Mouse (Mus musculus) lung, postnatal 36 days (tissue): ENCODE results near the gene Higd1a.

Experiments
- DNase-seq: peaks from one replicate; pipeline ENCODE4 v3.0.0; 2022; ENCODE audit warnings: mixed read lengths

Gene Higd1a

DNA sequence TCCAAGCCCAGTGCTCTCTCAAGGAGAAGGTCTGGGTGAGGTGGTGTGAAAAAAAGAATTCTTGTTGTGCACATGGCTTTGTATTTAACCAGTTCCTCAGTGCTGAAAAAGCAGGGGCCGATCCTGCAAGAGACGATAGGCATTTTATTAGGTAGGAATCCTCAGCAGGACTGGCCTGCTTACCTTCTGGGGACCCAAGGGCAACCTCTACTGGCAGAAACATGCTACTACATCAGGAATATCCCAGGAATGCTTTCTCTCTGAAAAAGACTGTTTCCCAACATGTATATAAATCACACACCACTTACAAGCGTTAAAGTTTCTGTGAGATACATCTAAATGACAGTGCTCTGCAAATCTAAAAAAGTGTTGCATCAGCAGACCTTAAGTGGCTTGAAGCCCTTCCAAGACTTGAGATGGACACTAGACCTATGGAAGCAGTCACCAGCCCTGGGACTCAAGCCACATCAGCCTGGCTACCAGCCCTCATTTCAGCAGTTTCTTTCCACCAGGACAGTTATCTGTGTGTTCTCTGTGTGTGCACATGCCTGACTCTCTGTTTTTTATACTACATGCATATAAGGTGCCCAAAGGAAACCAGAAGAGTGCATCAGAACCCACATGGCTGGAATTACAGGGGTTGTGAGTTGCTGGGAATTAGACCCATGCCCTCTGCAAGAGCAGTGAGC, 19.0 kb upstream of the Higd1a start:
- peak; percentile 85 for DNase-seq

DNA sequence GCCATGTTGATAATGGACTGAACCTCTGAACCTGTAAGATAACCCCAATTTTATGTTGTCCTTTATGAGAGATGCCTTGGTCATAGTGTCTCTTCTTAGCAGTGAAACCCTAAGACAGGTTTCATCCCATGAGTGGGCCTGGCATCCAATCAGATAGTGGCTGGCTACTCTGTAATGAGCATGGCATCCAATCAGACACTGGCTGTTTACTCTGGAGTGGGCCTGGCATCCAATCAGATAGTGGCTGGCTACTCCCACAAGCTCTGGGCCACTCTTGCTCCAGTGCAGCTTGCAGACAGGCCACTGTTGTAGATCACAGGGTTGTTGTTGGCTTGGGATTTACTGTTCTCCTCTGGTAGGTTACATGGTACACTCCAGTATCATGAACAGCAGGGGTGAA, 15.4 kb upstream of the Higd1a start:
- no peak for DNase-seq

DNA sequence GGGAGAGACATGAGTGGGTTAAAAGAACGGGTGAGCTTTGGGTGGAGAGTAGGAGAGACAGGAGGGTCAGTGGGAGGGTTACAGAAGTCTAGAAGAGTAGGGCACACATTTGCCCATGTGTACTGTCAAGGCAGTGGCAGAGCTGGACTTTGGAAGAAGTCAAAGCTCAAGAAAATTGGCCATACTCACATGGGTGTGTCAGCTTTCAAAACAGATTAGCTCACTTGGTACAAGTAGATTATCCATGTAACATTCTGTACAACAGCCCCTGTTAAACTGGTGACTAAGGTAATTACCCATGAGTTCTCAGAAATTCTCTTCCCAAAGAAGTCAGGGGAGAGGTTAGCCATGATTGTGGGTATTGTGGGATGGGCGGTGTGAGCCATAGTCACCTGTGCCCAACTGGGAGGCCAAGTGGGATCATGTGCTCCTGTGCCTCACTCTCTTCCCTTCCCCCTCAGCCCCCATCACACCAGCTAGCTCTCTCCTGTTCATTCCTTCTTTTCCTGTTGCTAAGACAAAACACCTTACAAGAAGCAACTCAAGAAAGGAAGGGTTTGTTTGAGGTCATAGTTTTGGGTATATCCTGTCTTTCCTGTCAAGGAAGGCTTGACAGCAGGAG, 14.0 kb upstream of the Higd1a start:
- DNase-seq: no peak

DNA sequence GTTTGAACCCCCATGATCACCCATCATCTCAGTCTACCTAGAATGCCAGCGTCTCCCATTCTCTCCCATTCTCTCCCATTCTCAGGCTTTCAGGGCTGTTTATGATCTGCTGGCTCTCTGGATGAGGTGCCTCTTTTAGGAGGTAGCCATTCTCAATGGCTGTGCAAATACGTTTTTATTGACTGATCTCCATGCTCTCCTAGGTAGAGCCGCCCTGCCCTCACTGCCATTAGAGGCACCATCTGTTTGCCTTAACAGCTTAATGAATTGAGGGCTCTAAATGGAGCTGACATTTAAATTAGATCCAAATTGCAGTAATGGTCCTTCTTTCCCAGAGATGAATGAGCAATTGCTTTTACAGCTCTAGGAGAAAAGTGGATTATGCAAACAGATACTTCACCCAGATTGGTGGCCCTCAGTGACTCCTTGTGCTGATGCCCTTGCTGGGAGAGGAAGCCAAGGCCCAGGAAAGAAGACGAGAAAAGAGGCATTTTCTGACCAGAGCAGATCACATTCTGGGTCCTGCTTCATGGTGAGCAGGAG, 11.9 kb upstream of the Higd1a start:
- no peak for DNase-seq

DNA sequence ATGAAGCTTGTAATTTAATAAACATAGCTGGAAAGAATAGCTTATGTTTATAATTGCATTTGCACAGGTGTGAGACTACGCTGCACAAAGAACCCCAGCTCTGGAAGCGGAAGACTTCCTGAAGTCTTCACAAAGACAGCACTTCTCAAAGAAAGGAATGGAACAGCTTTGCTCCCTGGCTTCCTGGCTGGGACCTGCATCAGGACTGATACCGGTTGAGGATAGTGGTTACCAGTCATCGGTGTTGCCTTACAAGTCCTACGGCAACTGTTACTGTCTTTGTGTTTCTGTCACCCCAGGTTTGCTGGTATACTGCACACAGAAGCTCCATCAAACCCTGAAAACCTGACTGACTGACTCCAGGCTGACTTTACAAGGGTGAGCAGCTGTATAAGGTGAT, 11.3 kb upstream of the Higd1a start:
- no peak for DNase-seq

DNA sequence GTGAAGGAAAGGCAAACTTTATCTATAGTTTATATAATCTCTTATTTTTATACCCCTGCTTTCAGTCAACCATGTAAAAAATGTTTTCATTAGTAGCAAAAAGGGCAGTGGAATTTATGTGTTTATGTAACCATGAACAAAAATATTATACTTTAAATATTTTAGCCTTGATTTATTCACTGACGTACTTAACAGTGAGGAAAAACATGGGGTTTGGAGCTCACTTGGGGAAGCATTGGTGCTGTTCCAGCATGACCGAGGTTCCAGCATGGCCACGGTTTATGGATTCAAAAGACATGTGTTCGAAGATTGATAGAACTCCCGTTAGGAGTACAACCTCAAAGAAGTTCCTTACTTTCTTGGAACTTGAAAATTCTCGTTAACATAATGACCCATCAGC, 10.1 kb upstream of the Higd1a start:
- no peak for DNase-seq

DNA sequence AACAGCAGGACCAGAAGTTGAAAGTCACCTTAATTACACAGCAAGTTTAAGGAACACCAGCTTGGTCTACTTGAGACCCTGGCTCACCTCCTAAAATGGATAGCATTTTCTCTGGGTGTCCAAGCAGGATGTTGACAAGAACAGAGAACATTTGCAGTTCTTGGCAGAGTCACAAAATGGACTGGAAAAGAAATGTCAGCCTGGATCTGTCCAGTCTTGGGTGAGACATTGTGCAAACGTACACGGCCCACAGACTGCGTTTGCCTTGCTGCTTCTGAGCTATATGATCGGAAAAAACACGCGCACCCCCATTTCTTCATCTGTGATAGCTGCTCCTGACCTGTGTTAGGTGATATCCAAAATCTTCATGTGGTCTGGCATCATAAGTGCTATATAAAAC, 9.5 kb upstream of the Higd1a start:
- peak; percentile 67 for DNase-seq

DNA sequence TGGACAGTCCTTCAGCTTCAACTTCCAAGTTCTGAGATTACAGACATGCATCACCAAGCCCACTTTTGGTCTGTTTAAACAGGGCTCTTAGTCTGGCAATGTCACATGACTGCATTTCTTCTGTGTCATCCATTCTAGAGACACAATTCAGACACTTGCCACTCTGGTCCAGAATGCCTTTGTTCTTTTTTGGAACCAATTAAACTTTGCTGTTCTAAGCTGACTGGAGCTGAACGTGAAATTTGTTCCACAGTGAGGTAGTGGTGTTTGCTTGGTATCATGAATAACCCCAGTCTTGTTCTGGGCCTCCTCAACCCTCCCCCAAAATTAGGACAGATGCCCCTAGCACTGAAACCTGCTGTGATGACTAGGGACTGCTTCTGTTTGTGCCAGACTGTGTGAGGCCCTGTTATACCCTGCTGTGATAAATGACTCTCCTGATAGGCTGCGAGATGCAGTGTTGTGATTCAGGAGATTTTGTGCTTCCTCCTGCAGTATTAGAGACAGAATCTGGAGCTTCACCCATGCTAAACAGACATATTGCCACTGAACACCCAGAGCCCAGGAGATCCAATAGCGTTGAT, 7.4 kb upstream of the Higd1a start:
- DNase-seq: no peak

DNA sequence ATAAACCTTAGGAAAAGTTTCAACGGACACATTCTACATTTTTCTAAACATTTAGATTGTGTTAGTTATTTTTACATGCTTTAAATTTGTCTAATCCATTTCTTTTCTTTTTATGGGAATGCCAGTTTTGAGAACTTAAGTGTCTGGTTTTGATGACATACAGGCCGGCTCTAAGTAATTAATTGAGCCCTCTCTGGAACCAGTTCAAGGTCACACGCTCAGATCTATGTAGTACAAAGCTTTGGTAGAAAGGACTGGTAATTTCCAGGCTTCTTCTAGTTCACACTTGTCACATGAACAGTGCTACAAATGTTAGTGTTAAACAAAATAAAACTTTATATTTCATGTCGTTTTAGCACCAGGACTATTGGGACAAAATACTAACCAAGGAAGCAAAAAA, 6.7 kb upstream of the Higd1a start:
- DNase-seq: no peak

DNA sequence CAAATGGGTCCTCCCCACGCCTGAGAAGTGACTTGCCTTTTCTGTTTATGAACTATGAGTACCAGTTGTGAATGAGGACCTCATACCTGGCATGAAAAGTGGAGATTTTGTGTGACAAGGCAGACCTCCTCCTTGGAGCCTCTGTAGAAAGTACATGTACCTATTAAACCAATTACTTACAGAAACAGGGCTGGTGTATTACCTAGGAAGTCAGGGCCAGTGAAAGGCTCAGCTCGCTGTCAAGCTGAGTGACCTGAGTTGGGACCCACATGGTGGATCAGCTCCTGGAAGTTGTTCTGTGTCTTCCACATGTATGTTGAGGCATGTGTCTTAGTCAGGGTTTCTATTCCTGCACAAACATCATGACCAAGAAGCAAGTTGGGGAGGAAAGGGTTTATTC, 2.8 kb upstream of the Higd1a start:
- DNase-seq: no peak

DNA sequence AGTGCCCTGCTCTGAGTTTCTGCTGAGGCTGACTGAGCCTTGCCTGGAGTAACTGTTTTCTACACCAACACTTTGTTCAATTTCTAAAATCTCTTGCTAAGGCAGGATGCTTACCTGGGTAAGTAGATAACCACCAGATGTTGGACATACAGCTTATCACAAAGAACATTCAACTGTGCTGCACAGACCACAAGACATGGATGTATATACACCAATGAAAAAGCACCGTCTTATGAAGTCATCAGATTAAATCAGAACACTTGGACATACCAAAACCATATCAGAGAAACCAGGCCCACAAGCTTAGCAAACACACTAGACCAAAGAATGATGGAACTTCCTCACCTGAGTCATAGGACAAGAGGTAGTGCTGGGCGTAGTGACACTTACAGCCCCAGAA, 1.2 kb upstream of the Higd1a start:
- no peak for DNase-seq

DNA sequence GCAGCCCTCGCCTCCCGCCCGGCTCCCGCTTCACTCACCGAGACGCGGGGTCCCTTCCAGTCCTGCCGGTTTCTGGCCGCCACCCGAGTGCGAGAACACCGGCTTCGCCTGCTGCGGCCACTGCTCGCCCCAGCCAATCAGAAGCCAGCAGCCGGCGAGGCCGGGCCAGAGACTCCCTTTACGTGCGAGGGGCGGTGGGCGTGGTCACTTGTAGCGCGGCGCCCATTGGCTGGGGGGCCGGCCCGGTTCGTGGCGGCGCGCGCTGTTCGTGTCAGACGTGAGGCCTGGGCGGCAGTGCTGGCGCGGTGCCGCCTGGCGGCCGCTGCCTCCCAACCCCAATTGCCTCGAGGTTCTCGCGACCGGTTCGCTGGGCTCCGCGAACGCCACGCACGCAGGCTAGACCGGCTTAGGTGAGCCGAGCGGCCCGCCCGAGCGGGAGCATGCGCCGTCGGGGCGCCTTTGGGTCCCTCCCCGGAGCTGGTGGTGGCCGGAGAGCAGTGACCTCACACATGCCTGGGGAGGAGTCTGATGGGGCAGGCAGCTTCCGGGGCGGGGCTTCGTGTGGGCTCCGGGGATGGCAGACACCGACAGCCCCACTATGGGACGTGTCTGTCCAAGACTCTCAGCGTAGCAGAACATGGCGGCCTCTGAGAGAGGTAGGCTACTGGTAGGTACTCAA, 549 bp downstream of the Higd1a start:
- DNase-seq: peak; percentile 98

DNA sequence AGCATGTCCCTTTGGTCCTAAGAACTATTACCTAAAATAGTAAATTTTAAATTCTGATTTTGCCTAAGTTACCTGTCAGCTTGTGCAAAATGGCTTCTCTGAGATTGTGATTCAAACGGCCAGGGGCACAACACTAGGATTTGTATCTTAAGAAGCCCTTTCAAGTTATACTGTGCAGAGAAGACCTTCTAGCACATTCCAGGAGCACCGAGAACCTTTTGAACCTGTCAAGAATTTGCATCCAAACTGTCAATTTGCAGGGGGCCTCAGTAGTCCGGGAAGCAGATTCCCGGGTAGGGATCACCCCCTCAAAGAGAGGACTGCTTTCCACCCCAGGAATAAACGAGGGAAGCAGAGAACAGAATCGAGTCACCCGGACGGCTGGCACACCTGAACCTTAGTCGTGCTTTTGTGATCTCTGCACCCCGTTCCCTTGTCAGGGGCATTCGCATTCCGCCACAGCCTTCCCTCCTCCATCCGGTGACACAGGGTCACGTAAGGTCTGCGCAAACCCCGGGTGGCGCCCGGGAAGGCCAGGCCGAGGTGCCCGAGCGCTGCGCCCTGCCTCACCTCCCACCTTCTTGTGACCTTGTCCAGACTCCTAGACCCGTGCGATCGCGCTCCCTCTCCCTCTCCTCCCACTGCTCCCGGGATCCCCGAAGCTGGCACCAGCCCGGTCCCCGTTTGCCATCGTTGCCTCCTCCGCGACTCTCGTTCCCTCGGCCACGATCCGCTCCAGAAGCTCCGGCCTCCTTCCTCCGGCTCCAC, 1.3 kb downstream of the Higd1a start:
- DNase-seq: peak; percentile 47

DNA sequence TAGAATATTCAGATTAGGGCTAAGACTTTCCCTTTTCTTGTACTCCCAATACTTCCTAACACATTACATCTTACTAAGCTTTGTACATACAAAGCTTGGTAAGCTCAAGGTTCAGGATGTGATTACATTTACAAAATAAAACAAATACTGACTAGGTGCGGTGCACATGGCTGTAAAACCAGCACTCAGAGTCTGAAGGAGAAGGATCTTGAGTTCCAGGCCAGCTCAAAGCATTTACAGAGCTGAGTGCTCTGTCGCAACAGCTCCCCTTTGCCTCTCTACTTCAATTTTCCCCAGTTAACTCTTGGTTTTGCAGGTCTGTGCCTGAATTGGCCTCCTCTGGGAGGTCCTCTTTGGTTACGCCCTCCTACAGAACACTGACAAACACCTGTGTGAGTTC, 3.9 kb downstream of the Higd1a start:
- DNase-seq: peak; percentile 37

DNA sequence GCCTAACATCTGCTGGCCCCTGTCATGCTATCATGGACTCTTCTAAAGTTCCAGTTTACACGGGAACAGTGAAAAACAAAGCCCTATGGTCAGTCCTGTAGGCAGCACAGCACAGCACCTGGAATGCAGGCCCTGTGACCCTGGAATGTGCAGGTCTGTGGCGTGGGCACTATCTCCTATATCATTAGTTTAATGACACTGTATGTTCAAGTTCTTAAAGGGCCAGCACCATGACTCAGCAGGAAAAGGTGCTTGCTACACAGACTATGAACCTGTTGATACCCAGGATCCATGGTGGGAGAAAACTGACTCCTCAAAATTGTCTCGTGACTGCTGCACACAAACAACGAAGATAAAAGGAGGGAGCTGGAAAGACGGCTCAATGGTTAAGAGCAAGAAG, 10.3 kb downstream of the Higd1a start:
- DNase-seq: no peak

DNA sequence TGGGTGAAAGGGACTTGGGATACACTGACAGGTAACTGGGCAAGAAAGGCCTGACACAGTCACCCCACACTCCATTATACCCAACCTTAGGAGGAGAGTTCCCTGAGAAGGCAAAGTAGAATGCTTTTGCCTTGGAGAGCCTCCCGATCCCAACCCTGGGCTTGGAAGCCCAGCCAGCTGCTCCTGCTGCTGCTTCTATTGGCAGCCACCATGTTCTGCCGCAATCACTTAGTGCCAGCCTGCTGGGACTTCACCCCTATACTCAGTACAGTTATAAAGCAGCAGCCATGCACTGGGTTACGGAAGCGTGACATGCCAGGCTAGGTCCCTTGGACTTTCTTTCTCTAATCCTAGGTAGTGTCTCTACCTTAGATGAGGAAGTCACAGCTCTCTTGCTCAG, 11.0 kb downstream of the Higd1a start:
- no peak for DNase-seq

DNA sequence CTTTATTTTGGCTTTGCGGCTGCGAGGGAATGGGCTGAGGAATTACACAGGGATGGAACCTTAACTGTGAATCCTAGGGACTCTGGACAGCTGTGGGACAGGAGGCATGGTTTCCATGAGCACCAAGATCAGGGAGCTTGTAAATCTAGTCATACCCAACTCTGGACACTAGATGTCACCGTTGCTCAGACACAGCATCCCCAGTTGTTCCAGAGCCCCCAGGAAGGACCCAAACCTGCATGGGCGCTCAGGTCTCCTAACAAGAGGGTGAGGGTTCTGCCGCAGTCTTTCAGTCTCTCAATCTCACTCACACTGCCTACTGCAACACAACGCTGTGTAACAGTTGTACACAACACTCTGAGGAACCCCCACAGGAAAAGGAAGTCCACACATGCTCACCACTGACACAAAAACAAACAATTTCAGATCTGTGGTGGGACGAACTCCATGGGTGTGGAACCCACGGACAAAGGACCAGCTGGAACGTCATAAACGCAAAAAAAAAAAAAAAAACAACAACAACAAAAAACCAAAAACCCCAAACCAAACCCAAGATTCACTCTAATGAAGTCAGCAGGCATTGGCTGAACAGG, 11.5 kb downstream of the Higd1a start:
- DNase-seq: peak; percentile 52

DNA sequence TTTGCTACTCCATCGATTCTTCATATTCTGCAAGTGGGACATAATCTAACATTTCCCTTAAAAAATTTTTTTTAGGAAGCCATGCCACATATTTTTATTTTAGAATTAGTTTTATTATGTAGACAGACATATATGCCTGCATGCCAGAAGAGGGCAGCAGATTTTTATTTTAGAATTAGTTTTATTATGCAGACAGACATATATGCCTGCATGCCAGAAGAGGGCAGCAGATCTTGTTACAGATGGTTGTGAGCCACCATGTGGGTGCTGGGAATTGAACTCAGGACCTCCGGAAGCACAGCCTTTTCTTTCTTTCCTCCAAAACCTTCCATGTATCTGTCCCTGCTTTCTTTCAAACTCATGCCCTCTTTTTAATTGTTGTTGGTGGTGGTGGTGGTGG, 15.2 kb downstream of the Higd1a start:
- DNase-seq: no peak

DNA sequence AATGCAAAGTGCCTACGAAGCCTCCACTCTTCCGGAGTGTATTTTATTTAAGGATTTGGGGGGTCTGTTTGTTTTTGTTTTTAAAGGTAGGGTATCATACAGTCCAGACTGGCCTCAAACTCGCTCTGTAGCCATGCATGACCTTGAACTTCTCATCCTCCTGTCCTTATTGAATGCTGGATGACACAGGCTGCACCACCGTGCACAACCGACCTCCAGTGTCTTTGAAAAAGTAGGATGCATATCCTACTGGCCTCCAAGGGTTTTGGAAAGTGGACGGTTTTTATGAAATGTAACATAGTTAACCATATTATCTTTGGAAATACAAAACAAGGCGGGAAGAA, 18.6 kb downstream of the Higd1a start:
- no peak for DNase-seq

DNA sequence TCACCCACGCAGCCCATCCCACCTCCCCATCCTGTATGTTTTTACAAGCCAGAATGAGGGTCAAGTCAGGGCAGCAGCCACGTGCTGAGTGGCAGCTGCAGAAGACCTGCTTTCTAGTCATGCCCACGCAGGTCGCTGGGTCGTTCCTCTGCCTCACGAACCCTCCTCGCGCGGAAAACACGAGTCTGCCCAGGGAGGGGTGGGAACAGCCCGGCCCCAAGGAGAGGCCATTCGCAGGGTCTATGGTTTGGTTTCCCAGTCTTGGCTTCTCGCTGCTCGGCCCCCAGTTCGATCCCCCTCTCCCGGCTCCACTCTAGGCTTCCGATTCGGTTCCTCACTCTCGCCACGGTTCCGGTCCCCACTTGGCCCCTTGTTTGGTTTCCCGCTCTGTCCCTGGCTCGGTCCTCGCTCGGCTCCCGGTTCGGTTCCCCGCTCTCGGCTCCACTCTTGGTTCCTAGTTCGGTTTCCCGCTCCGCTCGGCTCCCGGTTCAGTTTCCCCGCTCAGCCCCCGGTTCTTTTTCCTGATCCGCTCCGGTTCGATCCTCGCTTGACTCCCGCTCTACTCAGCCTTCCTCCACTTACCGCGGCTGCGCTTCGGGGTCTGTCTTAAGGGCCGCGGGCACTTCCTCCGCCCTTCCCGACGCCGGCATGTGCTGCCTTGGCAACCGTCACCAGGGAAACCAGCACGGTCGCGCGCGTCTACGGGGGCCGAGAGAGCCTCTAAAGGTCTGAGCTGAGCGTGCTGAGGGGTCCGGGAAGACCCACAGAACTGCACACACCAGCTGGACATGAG, 19.1 kb downstream of the Higd1a start, which contains the start of gene Ccdc13:
Gene Ccdc13 (minus strand): TSS at position 633 of the 793 bp plus-strand sequence.
- peak; percentile 80 for DNase-seq

DNA sequence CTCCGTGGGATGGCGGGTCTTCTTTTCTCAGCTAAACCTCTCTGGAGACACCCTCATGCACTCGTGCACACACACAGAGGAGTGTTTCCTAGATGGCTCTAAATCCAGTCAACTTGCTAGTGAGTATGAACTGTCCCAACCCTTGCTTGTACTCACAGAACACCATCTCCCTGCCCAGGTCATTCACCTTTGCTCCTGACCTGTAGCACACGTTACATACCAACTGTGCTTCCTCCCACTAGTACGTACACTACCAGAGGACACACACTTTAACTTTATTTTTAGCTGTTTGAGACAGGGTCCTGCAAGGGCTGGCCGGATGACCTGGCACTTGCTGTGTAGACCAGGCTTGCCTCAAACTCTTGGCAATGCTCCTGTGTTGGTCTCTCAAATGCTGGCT, 20.2 kb downstream of the Higd1a start:
- DNase-seq: no peak

DNA sequence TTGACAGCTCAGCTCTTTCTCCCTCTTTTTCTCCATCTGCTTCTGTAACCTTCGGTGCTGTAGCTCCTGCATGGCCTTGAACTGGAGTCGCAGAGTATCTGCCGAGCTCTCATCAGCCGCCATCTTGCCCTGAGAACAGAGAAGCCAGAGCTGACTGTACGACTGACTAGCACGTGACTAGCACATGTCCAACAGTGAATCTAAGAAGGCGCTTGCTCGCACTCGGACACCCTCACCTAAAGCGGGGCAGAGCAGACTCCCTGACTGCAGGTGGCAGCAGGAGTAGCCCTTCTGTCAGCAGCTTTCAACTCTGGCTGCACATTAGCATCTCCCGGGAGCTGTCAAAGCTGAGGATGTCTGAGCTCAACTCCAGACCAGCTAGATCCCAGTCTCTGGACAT, 24.3 kb downstream of the Higd1a start:
- no peak for DNase-seq
